Mouse (Mus musculus): ENCODE data around the gene Ppox. TPM values are rescaled to one million over a fixed set of nuclear protein-coding genes. Genes with fewer than 3 reads are reported as not detected.

Ppox gene
- polyA plus RNA-seq, 1 experiment from 2014 or later: 54.5 TPM

DNA sequence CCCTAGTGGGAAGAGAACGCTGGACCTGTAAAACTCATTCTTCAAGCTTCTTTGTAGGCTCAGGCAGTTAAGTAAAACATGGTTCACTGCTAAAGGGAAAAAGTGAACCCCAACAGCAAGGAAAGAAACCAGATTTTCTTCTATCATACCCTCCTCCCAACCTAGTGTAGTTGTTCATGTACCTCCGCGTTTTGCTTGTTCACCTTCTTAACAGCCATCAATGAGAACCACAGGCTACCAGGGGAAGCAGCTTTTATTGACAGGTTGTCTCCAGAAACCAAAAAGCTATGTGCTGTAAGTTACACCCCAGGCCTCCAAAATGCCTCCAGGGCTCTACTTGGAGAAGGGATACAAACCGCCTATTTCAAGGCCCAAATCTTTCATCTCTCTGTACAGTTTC, 7.3 kb upstream of the Ppox start:
- H3K9me3 ChIP-seq (replicated peaks; ENCODE audit: control insufficient read depth, low read length): no peaks in the 10 kb centered on the region
- 0 out of 2 replicates have a peak overlapping the region, but pooled peaks have one; percentile 99 for H3K4me3 ChIP-seq (replicated peaks; ENCODE audit: low read length)
- H3K9ac ChIP-seq (ENCODE audit: low read length): peak overlapping the region; percentile 99
- H3K36me3 ChIP-seq (ENCODE audit: control insufficient read depth, insufficient read depth, low read length): 0 out of 2 replicates have a peak, but pooled peaks cover 10% of the 10 kb centered on the region
- peak overlapping the region; percentile 80 for H3K4me2 ChIP-seq (ENCODE audit: low read depth, low read length)
- ATAC-seq (ENCODE audit: insufficient read depth, low FRiP score): no peak
- peaks cover 16% of the 10 kb centered on the region for H3K4me1 ChIP-seq (ENCODE audit: control insufficient read depth, insufficient read depth, low read length)
- H3K27ac ChIP-seq (ENCODE audit: low read length): peak overlapping the region; percentile 31; the same call in 1 of the 2 replicates
- no peaks in the 10 kb centered on the region for H3K27me3 ChIP-seq (ENCODE audit: control insufficient read depth, insufficient read depth, low read length)
- 56% methylated on average over 4 of the region's 4 CpGs for WGBS

DNA sequence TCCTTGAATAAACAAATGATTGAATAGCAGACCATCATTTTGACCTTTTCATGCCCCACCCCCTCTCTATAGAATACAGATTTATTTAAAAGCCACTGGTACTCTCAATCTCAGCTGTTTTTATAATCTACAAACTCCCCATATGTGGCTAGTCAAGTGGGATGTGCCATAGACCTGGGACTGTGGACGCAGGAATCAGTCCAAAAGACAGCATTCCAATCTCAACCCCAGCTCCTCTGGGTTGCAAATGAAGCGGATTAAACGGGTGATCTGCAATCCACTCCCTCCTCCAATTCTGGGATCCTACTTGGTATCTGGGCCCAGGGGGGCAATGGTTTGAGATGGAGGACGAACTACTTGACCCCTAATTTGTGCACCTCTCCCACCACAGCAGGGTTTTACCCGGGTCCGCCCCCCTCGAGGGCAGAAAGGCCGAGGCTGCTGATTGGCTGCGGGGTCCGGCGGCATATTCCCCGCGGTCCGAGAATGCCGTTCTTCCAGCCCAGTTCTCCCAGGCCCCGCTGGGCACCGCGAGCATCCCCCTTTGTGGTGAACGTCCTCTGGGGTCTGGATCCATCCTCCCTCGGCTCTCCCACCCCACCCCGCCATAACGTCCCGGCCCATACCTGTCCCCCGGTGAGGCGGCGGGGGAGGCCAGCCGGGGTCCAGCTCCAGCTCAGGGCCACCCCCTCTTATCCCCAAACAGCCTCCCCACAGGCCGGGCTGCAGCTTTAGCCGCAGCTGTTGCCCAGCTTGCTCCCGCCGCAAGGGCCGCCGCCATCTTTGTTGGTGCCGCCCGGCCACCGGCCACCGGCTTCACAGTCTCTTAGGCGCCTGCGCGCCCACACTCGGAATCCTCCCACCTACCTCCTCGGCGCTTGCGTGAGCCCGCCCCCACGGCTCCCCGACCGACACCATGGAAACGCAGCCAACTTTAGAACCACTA, 6.4 kb upstream of the Ppox start, which contains the start of gene Usp21:
Usp21 (minus strand) TSS at position 856 of the 946 bp plus-strand sequence.
- ATAC-seq (ENCODE audit: insufficient read depth, low FRiP score): peak; percentile 95
- H3K4me2 ChIP-seq (ENCODE audit: low read depth, low read length): peak within 1 kb of the TSS; percentile 80
- no peaks in the 10 kb centered on the region for H3K9me3 ChIP-seq (replicated peaks; ENCODE audit: control insufficient read depth, low read length)
- H3K4me1 ChIP-seq (ENCODE audit: control insufficient read depth, insufficient read depth, low read length): peaks cover 15% of the 10 kb centered on the region
- peak within 1 kb of the TSS; percentile 99 for H3K9ac ChIP-seq (ENCODE audit: low read length)
- WGBS: under 1% methylated on average over 49 of the region's 49 CpGs
- H3K4me3 ChIP-seq (replicated peaks; ENCODE audit: low read length): peak within 1 kb of the TSS; percentile 99
- peak within 1 kb of the TSS; percentile 86 for H3K27ac ChIP-seq (ENCODE audit: low read length)
- H3K36me3 ChIP-seq (ENCODE audit: control insufficient read depth, insufficient read depth, low read length): peaks cover 18% of the 10 kb centered on the region; the same call in 1 of the 2 replicates
- no peaks in the 10 kb centered on the region for H3K27me3 ChIP-seq (ENCODE audit: control insufficient read depth, insufficient read depth, low read length)

DNA sequence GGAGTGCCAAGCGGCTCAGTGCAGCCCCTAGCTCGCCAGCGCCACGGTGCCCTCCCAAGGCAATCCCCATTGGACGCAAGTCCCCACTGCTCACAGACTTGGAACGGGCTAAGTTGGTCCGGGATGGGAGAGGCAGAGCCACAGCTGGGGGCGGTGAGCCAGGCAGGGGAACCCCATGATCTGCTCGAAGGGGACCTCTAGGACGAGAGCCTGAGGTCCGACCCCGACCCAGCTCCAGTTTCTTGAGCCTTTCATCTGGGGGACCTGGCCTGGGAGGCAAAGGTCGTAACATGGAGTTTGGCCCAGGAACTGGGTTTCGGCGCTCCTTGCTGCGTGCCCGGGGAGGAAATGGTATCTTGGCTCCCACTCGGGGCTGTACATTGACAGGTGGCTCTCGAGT, 5.5 kb upstream of the Ppox start:
- Histone ChIP-seq H3K9ac (ENCODE audit: low read length) (no peak overlapping the region), H3K27me3 (ENCODE audit: control insufficient read depth, insufficient read depth, low read length) (no peaks in the 10 kb centered on the region), H3K9me3 (replicated peaks; ENCODE audit: control insufficient read depth, low read length) (no peaks in the 10 kb centered on the region), H3K4me2 (ENCODE audit: low read depth, low read length) (no peak overlapping the region), H3K36me3 (ENCODE audit: control insufficient read depth, insufficient read depth, low read length) (peaks cover 18% of the 10 kb centered on the region; the same call in 1 of the 2 replicates), H3K4me3 (replicated peaks; ENCODE audit: low read length) (peak overlapping the region; percentile 99; the same call in 1 of the 2 replicates), H3K27ac (ENCODE audit: low read length) (no peak overlapping the region), H3K4me1 (ENCODE audit: control insufficient read depth, insufficient read depth, low read length) (peaks cover 23% of the 10 kb centered on the region)
- no peak for ATAC-seq (ENCODE audit: insufficient read depth, low FRiP score)
- WGBS: 86% methylated on average over 19 of the region's 19 CpGs

DNA sequence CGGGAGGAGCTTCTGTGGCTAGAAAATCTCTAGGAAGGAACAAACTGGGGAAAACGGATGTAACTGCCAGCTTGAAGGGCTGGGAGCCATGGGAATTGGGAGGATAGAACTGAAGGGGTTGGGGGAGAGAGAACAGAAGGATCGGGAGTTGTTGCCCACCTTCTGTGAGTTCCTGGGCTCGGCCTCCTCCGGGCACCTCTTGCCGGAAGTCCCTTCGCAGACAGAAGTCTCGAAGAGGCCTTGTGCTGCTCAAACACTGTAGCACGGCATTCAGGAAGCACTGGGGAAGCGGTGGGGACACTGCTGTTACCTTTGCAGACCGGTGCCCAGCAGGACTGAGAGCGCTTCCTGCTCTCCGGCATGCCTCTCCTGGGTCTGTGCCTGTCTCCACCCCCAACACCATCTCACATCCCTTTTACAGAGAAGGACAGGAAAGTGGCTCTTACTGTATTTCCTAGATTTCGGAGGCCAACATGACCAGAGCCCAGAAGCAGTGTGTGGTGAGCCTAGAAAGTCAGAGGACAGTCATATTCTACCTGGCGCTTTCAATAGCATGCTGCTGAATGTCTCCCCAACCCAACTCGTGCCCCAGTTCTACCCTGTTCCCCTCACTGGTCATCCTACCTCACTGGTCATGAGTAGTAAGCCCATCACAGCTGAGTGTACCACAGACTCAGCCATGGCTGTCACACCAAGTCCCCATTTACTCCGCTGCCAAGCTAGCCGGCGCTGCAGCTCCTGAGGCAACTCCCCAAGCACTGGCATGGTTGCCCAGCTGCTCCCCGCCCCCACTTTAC, 4.3 kb upstream of the Ppox start:
- ATAC-seq (ENCODE audit: insufficient read depth, low FRiP score): no peak
- Histone ChIP-seq H3K27ac (ENCODE audit: low read length) (peak overlapping the region; percentile 30), H3K36me3 (ENCODE audit: control insufficient read depth, insufficient read depth, low read length) (peaks cover 18% of the 10 kb centered on the region; the same call in 1 of the 2 replicates), H3K4me1 (ENCODE audit: control insufficient read depth, insufficient read depth, low read length) (peaks cover 26% of the 10 kb centered on the region), H3K9ac (ENCODE audit: low read length) (peak overlapping the region; percentile 7; the same call in 1 of the 2 replicates), H3K4me3 (replicated peaks; ENCODE audit: low read length) (no peak overlapping the region; the same call in 1 of the 2 replicates), H3K4me2 (ENCODE audit: low read depth, low read length) (no peak overlapping the region), H3K9me3 (replicated peaks; ENCODE audit: control insufficient read depth, low read length) (no peaks in the 10 kb centered on the region), H3K27me3 (ENCODE audit: control insufficient read depth, insufficient read depth, low read length) (no peaks in the 10 kb centered on the region)
- WGBS: 82% methylated on average over 20 of the region's 20 CpGs

DNA sequence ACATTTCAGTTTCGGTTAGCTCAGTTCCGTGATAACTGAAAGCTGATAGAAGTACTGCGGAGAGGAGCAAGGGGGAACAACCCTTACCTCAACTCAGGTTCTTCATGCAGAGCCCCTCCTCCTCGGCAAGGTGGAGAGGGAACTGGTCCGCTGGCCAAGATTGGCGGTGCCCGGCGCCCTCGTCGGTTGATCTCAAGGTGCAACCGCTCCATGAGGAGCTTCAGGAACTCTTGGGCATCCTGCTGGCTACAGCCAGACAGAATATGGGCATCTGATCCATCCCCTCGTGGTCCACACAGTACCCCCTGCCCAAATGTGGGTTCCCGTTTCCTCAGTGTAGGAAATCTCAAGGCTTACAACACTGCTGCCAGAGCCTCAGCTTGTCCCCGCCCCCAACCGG, 3.5 kb upstream of the Ppox start:
- H3K9me3 ChIP-seq (replicated peaks; ENCODE audit: control insufficient read depth, low read length): no peaks in the 10 kb centered on the region
- H3K36me3 ChIP-seq (ENCODE audit: control insufficient read depth, insufficient read depth, low read length): peaks cover 18% of the 10 kb centered on the region; the same call in 1 of the 2 replicates
- no peak for ATAC-seq (ENCODE audit: insufficient read depth, low FRiP score)
- H3K4me1 ChIP-seq (ENCODE audit: control insufficient read depth, insufficient read depth, low read length): peaks cover 31% of the 10 kb centered on the region
- no peak overlapping the region for H3K4me2 ChIP-seq (ENCODE audit: low read depth, low read length)
- H3K27ac ChIP-seq (ENCODE audit: low read length): no peak overlapping the region
- H3K27me3 ChIP-seq (ENCODE audit: control insufficient read depth, insufficient read depth, low read length): no peaks in the 10 kb centered on the region
- 89% methylated on average over 15 of the region's 15 CpGs for WGBS
- no peak overlapping the region for H3K4me3 ChIP-seq (replicated peaks; ENCODE audit: low read length)
- peak overlapping the region; percentile 7; the same call in 1 of the 2 replicates for H3K9ac ChIP-seq (ENCODE audit: low read length)

DNA sequence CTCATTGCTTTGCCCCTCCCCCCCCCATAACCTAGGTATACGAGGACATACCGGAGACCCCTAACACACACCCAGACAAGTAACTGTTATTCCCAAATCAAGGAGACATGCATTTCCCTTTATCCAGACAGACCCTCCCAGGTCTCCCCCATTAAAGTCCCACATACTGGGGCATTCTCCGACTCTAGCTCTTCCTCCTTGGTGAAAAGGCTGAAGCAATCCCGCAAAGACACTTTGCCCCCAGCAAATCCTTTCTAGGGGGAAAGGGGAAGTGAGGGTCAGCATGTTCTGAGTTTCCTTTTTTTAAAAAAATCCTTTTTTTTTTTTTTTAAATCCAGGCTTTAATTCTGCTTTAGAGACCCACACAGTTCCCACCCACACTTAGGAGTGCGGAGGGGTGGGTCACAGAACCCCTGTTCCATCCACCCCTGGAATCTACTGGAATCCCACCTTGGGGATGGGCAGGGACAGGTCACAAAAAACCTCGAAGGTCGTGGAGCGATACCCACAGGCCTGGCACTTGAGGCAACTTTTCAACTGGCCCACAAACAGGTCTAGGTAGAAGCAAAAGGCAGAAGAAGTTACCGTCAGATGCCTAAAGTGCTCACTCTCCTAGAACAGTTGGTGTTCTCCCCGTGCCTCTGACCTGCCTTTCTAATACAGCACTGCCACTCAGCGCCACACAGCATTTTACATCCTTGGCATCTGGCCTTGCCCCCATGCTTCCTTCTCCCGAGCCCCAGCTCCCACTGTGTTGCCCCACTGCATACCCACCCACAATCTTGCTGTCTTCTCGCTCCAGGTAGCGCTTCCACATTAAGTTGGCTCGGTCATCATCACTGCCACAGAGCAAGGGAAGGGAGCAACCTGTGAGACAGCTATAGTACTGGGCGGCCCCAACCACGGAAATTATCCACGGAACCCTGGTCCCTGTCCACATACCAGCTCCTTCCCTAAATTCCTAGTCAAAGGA, 2.5 kb upstream of the Ppox start:
- Histone ChIP-seq H3K4me2 (ENCODE audit: low read depth, low read length) (no peak overlapping the region), H3K36me3 (ENCODE audit: control insufficient read depth, insufficient read depth, low read length) (peaks cover 13% of the 10 kb centered on the region; the same call in 1 of the 2 replicates), H3K4me1 (ENCODE audit: control insufficient read depth, insufficient read depth, low read length) (peaks cover 31% of the 10 kb centered on the region), H3K27me3 (ENCODE audit: control insufficient read depth, insufficient read depth, low read length) (no peaks in the 10 kb centered on the region), H3K9me3 (replicated peaks; ENCODE audit: control insufficient read depth, low read length) (no peaks in the 10 kb centered on the region), H3K4me3 (replicated peaks; ENCODE audit: low read length) (no peak overlapping the region), H3K9ac (ENCODE audit: low read length) (no peak overlapping the region), H3K27ac (ENCODE audit: low read length) (no peak overlapping the region)
- no peak for ATAC-seq (ENCODE audit: insufficient read depth, low FRiP score)
- 89% methylated on average over 18 of the region's 18 CpGs for WGBS

DNA sequence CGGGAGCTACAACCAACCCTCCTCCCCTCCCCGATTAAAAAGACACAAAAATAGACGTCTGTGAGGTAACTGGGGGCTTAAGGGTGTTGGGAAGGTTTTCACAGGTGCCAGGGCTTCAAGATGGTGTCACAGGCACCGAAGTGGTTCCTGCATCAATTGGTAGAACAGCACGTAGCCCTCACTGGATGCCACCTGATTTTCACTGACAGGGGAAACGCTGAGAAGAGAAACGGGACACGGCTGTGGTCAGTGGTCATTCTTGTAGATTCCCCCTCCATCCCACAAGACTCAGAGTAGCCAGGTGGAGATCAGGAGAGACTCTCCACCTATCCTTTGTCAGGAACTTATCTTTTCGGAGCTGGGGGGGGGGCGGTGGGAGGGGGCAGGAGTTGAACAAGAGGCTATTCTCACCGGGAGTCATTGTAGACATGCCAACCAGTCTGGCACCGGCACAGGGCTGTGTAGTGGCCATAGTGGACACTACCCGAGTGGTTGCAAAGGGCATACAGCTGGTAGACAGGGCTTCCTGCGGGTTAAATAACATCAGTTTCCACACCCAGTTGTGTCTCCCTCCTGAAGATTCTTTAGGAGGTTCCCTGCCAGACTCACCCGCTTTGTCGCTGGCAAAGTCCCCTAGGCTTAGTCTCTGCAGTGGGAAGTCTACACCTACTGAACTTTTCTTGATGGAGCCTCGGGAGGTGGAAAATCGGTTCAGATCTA, 1.3 kb upstream of the Ppox start:
- Histone ChIP-seq H3K4me3 (replicated peaks; ENCODE audit: low read length) (peak overlapping the region; percentile 78), H3K27ac (ENCODE audit: low read length) (no peak overlapping the region; the same call in 1 of the 2 replicates), H3K27me3 (ENCODE audit: control insufficient read depth, insufficient read depth, low read length) (no peaks in the 10 kb centered on the region), H3K4me2 (ENCODE audit: low read depth, low read length) (peak overlapping the region; percentile 70), H3K36me3 (ENCODE audit: control insufficient read depth, insufficient read depth, low read length) (peaks cover 12% of the 10 kb centered on the region; the same call in 1 of the 2 replicates), H3K4me1 (ENCODE audit: control insufficient read depth, insufficient read depth, low read length) (peaks cover 25% of the 10 kb centered on the region), H3K9ac (ENCODE audit: low read length) (peak overlapping the region; percentile 32; the same call in 1 of the 2 replicates), H3K9me3 (replicated peaks; ENCODE audit: control insufficient read depth, low read length) (no peaks in the 10 kb centered on the region)
- ATAC-seq (ENCODE audit: insufficient read depth, low FRiP score): no peak
- 76% methylated on average over 18 of the region's 18 CpGs for WGBS
